Mouse (Mus musculus) cerebellum, adult 2 months (tissue): ENCODE results near the gene Rbp7. TPM values are rescaled to one million over a fixed set of nuclear protein-coding genes. Genes with fewer than 3 reads are reported as not detected.
A peak's percentile ranks its signal among the peaks of the same experiment; 100 is the strongest.

Source experiments
- DNase-seq, 2 experiments: peaks; one replicate each; pipeline ENCODE4 v3.0.0; 2021
- H3K27ac ChIP-seq: fragments of 200-500 bp; 2 replicates; pipeline ENCODE4 v1.5.1; 2012; ENCODE audit warnings: low read length, control low read depth, inconsistent platforms; ENCODE audit not compliant: insufficient read depth
- H3K27me3 ChIP-seq: fragments of 200-500 bp; 2 replicates; pipeline ENCODE4 v1.6.1; 2012; ENCODE audit warnings: inconsistent platforms, mild to moderate bottlenecking, low read length, moderate library complexity; ENCODE audit not compliant: control insufficient read depth, insufficient read depth
- H3K4me1 ChIP-seq: fragments of 200-500 bp; 2 replicates; pipeline ENCODE4 v1.6.1; 2011; ENCODE audit warnings: low read length; ENCODE audit not compliant: control insufficient read depth, insufficient read depth
- H3K4me3 ChIP-seq: fragments of 200-500 bp; replicated peaks from 2 replicates; pipeline ENCODE3; 2011; ENCODE audit warnings: mild to moderate bottlenecking, low read depth, low read length, control low read depth; ENCODE audit not compliant: insufficient read depth
- CTCF ChIP-seq: fragments of 200-500 bp; IDR thresholded peaks from 2 replicates; pipeline ENCODE4 v1.5.1; 2011; ENCODE audit warnings: low read depth, mild to moderate bottlenecking, control low read depth, low read length, moderate library complexity, borderline replicate concordance; ENCODE audit not compliant: insufficient read depth
- POLR2A ChIP-seq: fragments of 200-500 bp; IDR thresholded peaks from 2 replicates; pipeline ENCODE4 v1.6.1; 2011; ENCODE audit warnings: low read length, control low read depth, borderline replicate concordance; ENCODE audit not compliant: insufficient read depth
- WGBS: fragments of 180-500 bp; shearing (Covaris S2); methylation state at CpG from one replicate; pipeline ENCODE4 v1.1.7; 2018; 5-methylcytosine and 5-hydroxymethylcytosine counted together
- polyA plus RNA-seq: library from polyadenylated mRNA; depleted of rRNA; stranded (reverse); fragments of >200 nt; gene quantifications from 2 replicates; pipeline ENCODE4 v1.2.3, GENCODE M21; 2012

Rbp7 gene
- polyA plus RNA-seq, 1 experiment, result 0.54 TPM

- Histone ChIP-seq H3K27ac (no peak overlapping the region), H3K27me3 (no peaks in the 10 kb centered on the region), H3K4me1 (peaks cover 39% of the 10 kb centered on the region), H3K4me3 (no peak overlapping the region)
- TF ChIP-seq CTCF, result peak; percentile 25; the same call in 1 of the 2 replicates
- no peak for TF ChIP-seq POLR2A
- 86% methylated on average over 3 of the region's 3 CpGs for WGBS
- DNase-seq, result no peak
These were observed 40.5 kb downstream of the Rbp7 start for GRCm38 (mm10) chr4:149414259-149414658.

GRCm38 (mm10) chr4:149409759-149410158, 45.0 kb downstream of the Rbp7 start:
- WGBS, result 40% methylated on average over 4 of the region's 4 CpGs
- H3K27me3 ChIP-seq, result no peaks in the 10 kb centered on the region
- TF ChIP-seq CTCF (no peak), POLR2A (no peak)
- no peak overlapping the region for H3K4me3 ChIP-seq
- DNase-seq, result no peak
- H3K4me1 ChIP-seq, result peaks cover 17% of the 10 kb centered on the region
- H3K27ac ChIP-seq, result no peak overlapping the region

GRCm38 (mm10) chr4:149408331-149408730, 46.4 kb downstream of the Rbp7 start:
- 75% methylated on average over 6 of the region's 6 CpGs for WGBS
- Histone ChIP-seq H3K27me3 (no peaks in the 10 kb centered on the region), H3K27ac (no peak overlapping the region), H3K4me1 (peaks cover 20% of the 10 kb centered on the region), H3K4me3 (no peak overlapping the region)
- DNase-seq, result no peak
- TF ChIP-seq CTCF (no peak), POLR2A (no peak)

GRCm38 (mm10) chr4:149407461-149407860, 47.3 kb downstream of the Rbp7 start:
- no peak for DNase-seq
- Histone ChIP-seq H3K4me3 (no peak overlapping the region), H3K4me1 (peaks cover 21% of the 10 kb centered on the region), H3K27me3 (no peaks in the 10 kb centered on the region), H3K27ac (no peak overlapping the region)
- TF ChIP-seq POLR2A (no peak), CTCF (no peak)
- WGBS, result 82% methylated on average over 5 of the region's 5 CpGs

- Histone ChIP-seq H3K27me3 (no peaks in the 10 kb centered on the region), H3K4me3 (no peak overlapping the region), H3K4me1 (peaks cover 33% of the 10 kb centered on the region), H3K27ac (no peak overlapping the region)
- TF ChIP-seq POLR2A (no peak), CTCF (no peak)
- DNase-seq, result no peak
- WGBS, result 70% methylated on average over 16 of the region's 16 CpGs
These were observed 48.9 kb downstream of the Rbp7 start for GRCm38 (mm10) chr4:149405713-149406443.

GRCm38 (mm10) chr4:149404640-149405465, 49.9 kb downstream of the Rbp7 start:
- Histone ChIP-seq H3K4me1 (peaks cover 36% of the 10 kb centered on the region), H3K27me3 (no peaks in the 10 kb centered on the region), H3K4me3 (no peak overlapping the region), H3K27ac (no peak overlapping the region)
- 35% methylated on average over 19 of the region's 19 CpGs for WGBS
- TF ChIP-seq CTCF (no peak), POLR2A (no peak)
- DNase-seq, result peak; percentile 44 to 45

- no peak for DNase-seq
- Histone ChIP-seq H3K27ac (no peak overlapping the region), H3K27me3 (no peaks in the 10 kb centered on the region), H3K4me3 (no peak overlapping the region), H3K4me1 (peaks cover 46% of the 10 kb centered on the region)
- TF ChIP-seq CTCF, result no peak
- TF ChIP-seq POLR2A, result no peak
- 65% methylated on average over 6 of the region's 6 CpGs for WGBS
These were observed 51.7 kb downstream of the Rbp7 start for GRCm38 (mm10) chr4:149403037-149403436.
